8 mouse cellular contexts compared by ENCODE assay signal in genomic region chr19:61151372-61151700, GRCm38 (mm10). TPM values are rescaled to one million over a fixed set of nuclear protein-coding genes. Genes with fewer than 3 reads are reported as not detected.
DNase-seq lines count a peak whose midpoint lies in the region; ATAC-seq lines count a peak whose summit lies in the region.

No protein-coding gene starts in this region.

- peak overlapping the region; percentile 93 for H3K4me2 ChIP-seq in heart, embryonic 15.5 days
- H3K4me2 ChIP-seq in stomach, embryonic 15.5 days, result peak overlapping the region; percentile 74

- H3K4me1 ChIP-seq in heart, embryonic 15.5 days (replicated peaks), result no peaks in the 10 kb centered on the region
- 0 out of 2 replicates have a peak, but pooled peaks cover 3% of the 10 kb centered on the region for H3K4me1 ChIP-seq in stomach, embryonic 15.5 days

- H3K27ac ChIP-seq in heart, embryonic 15.5 days, result no peak overlapping the region
- peak overlapping the region; percentile 31; the same call in 1 of the 2 replicates for H3K27ac ChIP-seq in stomach, embryonic 15.5 days

- WGBS in heart, embryonic 15.5 days, result 9% methylated on average over 8 of the region's 8 CpGs
- 5% methylated on average over 8 of the region's 8 CpGs for WGBS in stomach, embryonic 15.5 days

- no peaks in the 10 kb centered on the region for H3K9me3 ChIP-seq in heart, embryonic 15.5 days (replicated peaks)
- H3K9me3 ChIP-seq in stomach, embryonic 15.5 days, result no peaks in the 10 kb centered on the region

- H3K36me3 ChIP-seq in heart, embryonic 15.5 days, result no peaks in the 10 kb centered on the region
- H3K36me3 ChIP-seq in stomach, embryonic 15.5 days, result no peaks in the 10 kb centered on the region

- peak overlapping the region; percentile 51 for H3K9ac ChIP-seq in heart, embryonic 15.5 days
- H3K9ac ChIP-seq in stomach, embryonic 15.5 days, result 0 out of 2 replicates have a peak overlapping the region, but pooled peaks have one; percentile 6

- H3K27me3 ChIP-seq in heart, embryonic 15.5 days, result no peaks in the 10 kb centered on the region; the same call in 1 of the 2 replicates
- no peaks in the 10 kb centered on the region for H3K27me3 ChIP-seq in stomach, embryonic 15.5 days (replicated peaks)

- H3K4me3 ChIP-seq in heart, embryonic 15.5 days, result peak overlapping the region; percentile 55
- H3K4me3 ChIP-seq in stomach, embryonic 15.5 days (replicated peaks), result peak overlapping the region; percentile 47

- DNase-seq in frontal cortex, postnatal 14 days (ENCODE audit: low spot score in 2 of 2), result no peak
- DNase-seq in adrenal gland, postnatal 10 days, result peak; percentile 19
- peak; percentile 39 to 76 for DNase-seq in kidney, postnatal 25 days
- DNase-seq in gastrocnemius, postnatal 4 days (ENCODE audit: low spot score in 2 of 2), result no peak

- peak; percentile 59 for ATAC-seq in frontal cortex, adult (ENCODE audit: low TSS enrichment)
- ATAC-seq in heart, embryonic 15.5 days (replicated peaks; ENCODE audit: insufficient number of reproducible peaks, insufficient read depth, low FRiP score, low read depth), result no peak; the same call in 1 of the 2 replicates
- peak; percentile 47 for ATAC-seq in megakaryocyte, adult 5-6 weeks (ENCODE audit: poor library complexity, severe bottlenecking)
- peak; percentile 89 for ATAC-seq in stomach, embryonic 15.5 days (ENCODE audit: insufficient read depth, low FRiP score, low read depth)

RNA-seq across cellular contexts. Expression of gene Zfp950, which starts 10.7 kb away (rescaled TPM):
- total RNA-seq in adrenal gland, postnatal 10 days (2021), result 10 to 100 TPM; 17.1 to 34.4 TPM
- 26.3 and 29.6 TPM in 2 replicates for polyA plus RNA-seq in heart, embryonic 15.5 days (2015; fragmentation: Nextera tagmentation; extraction: Ambion mirVana)
- 34.3 and 39.3 TPM in 2 replicates for total RNA-seq in megakaryocyte, adult 5-6 weeks (2015)
- 29.4 and 35.9 TPM in 2 replicates for total RNA-seq in megakaryocyte, adult 5-6 weeks (2017)
- polyA plus RNA-seq in stomach, embryonic 15.5 days (2015; fragmentation: Nextera tagmentation; extraction: Ambion mirVana), result 36.1 and 44.6 TPM in 2 replicates
- total RNA-seq in gastrocnemius, postnatal 4 days (2021), result 10 to 100 TPM; 16.7 to 22.8 TPM

RNA-seq across cellular contexts. Expression of gene Gm7102, which starts 24.8 kb away (rescaled TPM):
- total RNA-seq in adrenal gland, postnatal 10 days (2021), result under 1 TPM in 1 of 2 experiments, not detected in 1; 0.27 TPM
- not detected in 2 replicates for polyA plus RNA-seq in heart, embryonic 15.5 days (2015; fragmentation: Nextera tagmentation; extraction: Ambion mirVana)
- total RNA-seq in megakaryocyte, adult 5-6 weeks (2015), result 0.18 TPM in 1 of 2 replicates, not detected in the other
- total RNA-seq in megakaryocyte, adult 5-6 weeks (2017), result not detected in 2 replicates
- polyA plus RNA-seq in stomach, embryonic 15.5 days (2015; fragmentation: Nextera tagmentation; extraction: Ambion mirVana), result 0.21 and 0.37 TPM in 2 replicates
- not detected for total RNA-seq in gastrocnemius, postnatal 4 days (2021)

RNA-seq across cellular contexts. Expression of gene Gm6020, which starts 32.4 kb away (rescaled TPM):
- total RNA-seq in adrenal gland, postnatal 10 days (2021), result not detected
- not detected in 2 replicates for polyA plus RNA-seq in heart, embryonic 15.5 days (2015; fragmentation: Nextera tagmentation; extraction: Ambion mirVana)
- not detected in 2 replicates for total RNA-seq in megakaryocyte, adult 5-6 weeks (2015)
- total RNA-seq in megakaryocyte, adult 5-6 weeks (2017), result not detected in 2 replicates
- polyA plus RNA-seq in stomach, embryonic 15.5 days (2015; fragmentation: Nextera tagmentation; extraction: Ambion mirVana), result not detected in 2 replicates
- not detected for total RNA-seq in gastrocnemius, postnatal 4 days (2021)

Comparison
In these comparisons a context has a peak if more than half of its experiments do, and no peak if none do; other contexts are left out.
1. DNase-seq: peak in adrenal gland, postnatal 10 days (single experiment) and kidney, postnatal 25 days (2 of 2); none in frontal cortex, postnatal 14 days (0 of 2) and gastrocnemius, postnatal 4 days (0 of 2).